Mouse (Mus musculus) embryonic fibroblast, embryonic 13.5 days (primary cell): ENCODE data around the gene Vmn1r85.

ENCODE experiments used
- CTCF ChIP-seq: IDR thresholded peaks from 2 replicates; pipeline ENCODE4 v1.5.1; 2011; ENCODE audit warnings: mild to moderate bottlenecking, control low read depth, low read length, moderate library complexity, borderline replicate concordance; ENCODE audit not compliant: insufficient read depth
- POLR2A ChIP-seq: IDR thresholded peaks from 2 replicates; pipeline ENCODE4 v1.6.1; 2011; ENCODE audit warnings: low read depth, mild to moderate bottlenecking, control low read depth, low read length, moderate library complexity

DNA sequence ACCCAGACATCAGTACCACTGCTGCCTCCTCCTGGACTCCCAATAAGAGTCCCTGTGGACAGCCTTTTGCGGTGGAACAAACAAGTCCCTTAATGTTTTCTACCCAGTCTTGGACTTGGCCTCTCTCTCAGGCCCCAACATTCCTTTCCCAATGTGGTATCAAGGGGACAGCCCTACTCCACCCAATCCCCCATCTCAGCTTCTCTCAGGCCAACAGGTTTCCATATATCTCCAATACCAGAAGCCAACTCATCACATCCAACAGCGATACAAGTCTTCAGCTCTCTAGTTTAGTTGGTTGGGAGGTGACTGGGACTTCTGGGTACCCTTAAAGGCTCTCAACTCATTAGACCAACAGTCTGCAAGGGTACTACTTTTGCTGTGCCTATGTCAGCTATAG lies 41.5 kb downstream of the Vmn1r85 start:
- TF ChIP-seq CTCF (no peak), POLR2A (no peak)
